Mouse (Mus musculus) frontal cortex, postnatal 25 days (tissue): ENCODE results near the gene Pcnx3.

Experiments
- DNase-seq, 2 experiments: peaks; one replicate each; pipeline ENCODE4 v3.0.0; 2022; ENCODE audit warnings: low spot score in 2 of 2

Gene Pcnx3

DNA sequence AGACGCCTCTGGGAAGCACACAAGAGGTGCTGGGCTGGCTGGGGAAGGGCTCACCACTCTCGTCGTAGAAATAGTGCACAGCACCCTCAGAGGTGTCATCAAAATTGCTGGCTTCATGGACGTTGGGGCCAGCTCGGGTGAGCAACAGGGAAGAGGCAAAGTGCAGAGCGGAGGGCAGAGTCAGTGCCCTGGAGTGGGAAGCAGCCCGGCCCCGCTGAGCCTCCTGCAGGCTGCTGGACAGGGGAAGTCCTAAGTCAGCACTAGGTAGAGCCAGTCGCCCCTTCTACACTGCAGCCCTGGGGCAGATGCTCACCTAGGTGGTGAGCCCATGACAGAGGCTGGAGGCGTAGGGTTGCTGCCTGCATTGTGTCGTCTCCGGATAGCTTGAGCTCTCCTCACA, 4.5 kb downstream of the Pcnx3 start:
- no peak for DNase-seq

GRCm38 (mm10) chr19:5680432-5680831, 8.3 kb downstream of the Pcnx3 start:
- no peak for DNase-seq

DNA sequence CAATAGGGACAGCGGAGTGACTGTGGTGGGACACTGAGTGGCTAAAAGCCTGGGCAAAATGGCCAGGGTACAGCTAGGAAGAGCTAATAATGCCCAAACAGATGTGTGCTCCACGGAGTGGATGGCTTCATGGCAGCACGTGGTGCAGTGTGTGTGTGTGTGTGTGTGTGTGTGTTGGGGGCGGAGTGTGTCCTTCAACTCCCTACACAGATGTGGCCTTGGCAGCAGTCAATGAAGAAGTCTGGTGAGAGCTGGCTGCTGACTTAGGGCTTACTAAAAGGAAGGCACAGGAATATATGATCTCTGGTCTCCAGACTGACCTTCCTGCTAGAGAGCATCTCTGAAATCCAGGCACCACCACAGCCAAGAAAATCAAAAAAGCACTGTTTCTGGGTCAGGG, 20.3 kb downstream of the Pcnx3 start:
- no peak for DNase-seq

- no peak for DNase-seq
These were observed 22.3 kb downstream of the Pcnx3 start for GRCm38 (mm10) chr19:5666386-5666785.

GRCm38 (mm10) chr19:5665465-5665864, 23.2 kb downstream of the Pcnx3 start:
- no peak for DNase-seq

- DNase-seq, result no peak
These were observed 23.9 kb downstream of the Pcnx3 start for GRCm38 (mm10) chr19:5664669-5665257.

- DNase-seq, result peak; percentile 47 to 56
These were observed 25.5 kb downstream of the Pcnx3 start, which contains the start of gene Sipa1 for GRCm38 (mm10) chr19:5662981-5663913. Sipa1 (minus strand) TSS chr19:5663707.

- no peak for DNase-seq
These were observed 26.4 kb downstream of the Pcnx3 start for GRCm38 (mm10) chr19:5662310-5662709.

- no peak for DNase-seq
These were observed 27.6 kb downstream of the Pcnx3 start for GRCm38 (mm10) chr19:5660942-5661751.

- DNase-seq, result no peak
These were observed 33.9 kb downstream of the Pcnx3 start for GRCm38 (mm10) chr19:5654720-5655298.

DNA sequence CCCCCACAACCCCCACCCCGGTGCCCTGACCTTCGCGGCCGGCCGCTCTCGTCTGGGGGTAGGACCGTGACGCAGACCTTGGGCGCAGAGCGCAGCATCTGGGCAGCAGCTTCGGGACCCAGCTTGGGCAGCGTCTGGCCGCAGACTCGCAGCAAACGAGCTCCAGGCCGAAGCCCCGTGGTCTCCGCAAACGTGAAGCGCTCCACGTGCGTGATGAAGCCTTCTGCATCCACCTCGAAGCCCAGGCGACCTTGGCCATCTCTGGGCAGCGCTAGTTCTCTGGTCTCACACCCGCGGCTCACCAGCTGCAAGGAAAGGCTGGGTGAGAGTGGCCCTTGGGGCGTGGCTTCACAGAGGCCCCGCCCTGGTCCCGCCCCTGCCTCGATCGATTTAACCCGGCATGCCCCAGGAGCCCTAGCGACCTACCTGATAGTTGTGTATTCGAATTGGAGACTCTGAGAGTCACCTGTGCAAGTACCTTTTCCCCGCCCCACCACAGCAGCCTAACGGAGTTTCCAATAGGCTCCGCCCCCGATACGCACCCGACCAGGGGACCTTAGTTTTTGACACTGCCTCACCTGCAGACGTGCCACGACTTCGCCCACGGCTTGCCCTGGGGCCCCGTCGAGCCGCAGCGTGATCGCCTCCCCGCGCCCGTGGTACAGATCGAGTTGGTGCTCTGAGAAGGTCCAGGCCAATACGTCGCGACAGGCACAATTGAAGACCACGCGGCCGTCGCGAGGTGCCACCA, 34.6 kb downstream of the Pcnx3 start:
- no peak for DNase-seq

DNA sequence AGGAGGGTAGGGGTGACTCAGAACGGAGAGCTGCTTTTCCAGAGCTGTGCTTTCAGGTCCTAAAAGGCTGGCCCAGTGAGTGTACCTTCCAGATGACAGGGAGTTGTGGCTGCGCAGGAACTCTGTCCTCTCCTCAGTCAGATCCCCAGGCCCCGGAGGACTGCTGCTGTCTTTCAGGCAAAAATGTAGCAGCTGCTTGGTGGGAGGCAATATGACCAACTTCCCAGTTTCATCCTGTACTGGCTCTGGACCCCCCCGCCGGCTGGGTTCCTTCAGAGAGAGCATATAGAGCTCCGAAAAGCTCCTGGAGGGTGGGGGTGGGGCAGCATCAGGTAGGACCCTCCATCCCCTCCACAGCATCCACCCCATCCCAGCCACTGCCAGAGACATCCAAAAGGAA, 36.1 kb downstream of the Pcnx3 start:
- DNase-seq, result no peak

DNA sequence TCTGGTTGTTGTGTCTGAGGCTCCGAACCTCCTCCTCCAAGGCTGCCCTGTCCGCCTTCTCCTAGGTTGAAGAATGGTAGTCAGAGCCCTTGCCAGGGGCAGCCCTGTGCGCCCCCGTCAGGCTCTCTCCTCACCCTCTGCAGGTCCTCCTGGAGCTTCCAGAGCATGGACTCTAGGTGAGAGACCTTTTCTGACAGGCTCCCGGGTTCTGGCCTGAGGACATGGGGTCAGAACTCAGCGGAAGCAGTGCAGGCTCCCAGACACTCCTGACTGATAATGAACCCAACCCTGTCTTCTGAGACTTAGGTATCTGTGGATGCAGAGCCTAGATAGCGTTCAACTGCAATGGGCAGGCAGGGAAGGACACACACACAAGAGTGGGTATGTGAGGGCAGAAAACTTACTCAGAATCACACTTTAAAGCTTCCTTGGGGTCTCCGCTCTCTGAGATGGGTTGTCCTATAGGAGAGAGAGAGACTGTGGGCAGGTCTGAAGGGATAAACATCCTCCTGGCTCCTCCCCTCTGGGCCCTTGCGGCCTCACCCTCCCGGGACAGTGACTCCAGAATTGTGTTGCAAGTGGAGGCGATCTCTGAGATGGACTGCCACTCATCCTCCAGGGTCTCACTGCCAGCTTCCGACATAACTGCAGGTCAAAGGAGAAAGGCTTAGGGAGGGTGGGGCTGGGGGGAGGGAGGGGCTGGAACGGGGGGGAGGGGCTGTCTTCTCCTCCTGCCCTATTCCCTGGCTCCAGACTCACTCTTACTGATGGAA, 37.0 kb downstream of the Pcnx3 start:
- no peak for DNase-seq

DNA sequence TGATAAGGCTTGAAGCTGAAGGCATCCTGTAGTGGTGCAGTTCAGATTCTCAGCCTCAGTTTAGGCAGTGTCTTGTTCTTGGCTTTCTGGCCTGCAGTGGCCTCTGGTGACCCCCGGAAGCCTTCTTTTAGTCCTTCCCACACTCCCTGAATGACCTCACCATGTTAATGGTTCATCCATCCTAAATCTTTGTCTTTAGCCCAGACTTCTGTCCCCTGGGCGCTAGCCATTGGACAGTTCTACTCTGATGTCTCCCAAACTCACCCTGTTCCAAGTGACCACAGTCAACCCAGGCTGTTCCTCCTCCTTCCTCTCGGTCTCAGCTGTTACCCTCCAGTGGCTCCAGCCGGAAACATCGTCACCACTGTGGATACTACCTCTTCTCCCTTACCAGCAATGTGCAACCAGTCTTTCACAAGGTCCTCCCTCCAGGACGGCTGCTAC, 39.4 kb downstream of the Pcnx3 start:
- DNase-seq, result no peak

GRCm38 (mm10) chr19:5648401-5649297, 40.1 kb downstream of the Pcnx3 start:
- peak; percentile 61 to 67 for DNase-seq

- no peak for DNase-seq
These were observed 40.9 kb downstream of the Pcnx3 start for GRCm38 (mm10) chr19:5647791-5648190.

GRCm38 (mm10) chr19:5646731-5647330, 41.9 kb downstream of the Pcnx3 start:
- no peak for DNase-seq

GRCm38 (mm10) chr19:5645280-5645679, 43.4 kb downstream of the Pcnx3 start:
- no peak for DNase-seq

DNA sequence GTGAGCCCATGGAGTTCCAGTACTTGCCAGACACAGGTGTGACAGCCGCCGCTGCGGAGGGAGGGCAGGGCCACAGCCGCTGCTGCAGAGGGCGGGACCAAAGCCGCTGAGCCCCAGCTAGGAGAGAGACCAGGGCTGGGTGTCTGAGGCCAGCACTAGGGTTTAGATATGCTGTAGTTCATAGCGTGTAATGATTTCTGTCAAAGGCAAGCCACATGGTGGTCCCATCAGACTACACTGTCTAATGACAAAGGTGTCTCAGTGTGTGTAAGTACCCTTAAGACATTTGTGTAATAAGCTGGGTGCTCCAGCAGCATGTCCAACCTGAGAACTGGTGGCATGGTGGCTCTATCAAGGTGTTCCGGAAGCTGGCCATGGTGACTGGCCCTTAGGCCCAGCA, 47.1 kb downstream of the Pcnx3 start:
- DNase-seq, result no peak
